Mouse (Mus musculus) cortical plate, adult 2 months (tissue): Measurements from ENCODE around the gene Elk4.

ENCODE experiments used
- CTCF ChIP-seq: fragments of 200-500 bp; IDR thresholded peaks from 2 replicates; pipeline ENCODE4 v1.5.1; 2011; ENCODE audit warnings: mild to moderate bottlenecking, control low read depth, low read length; ENCODE audit not compliant: insufficient read depth; ENCODE audit errors: extremely low read depth
- POLR2A ChIP-seq: fragments of 200-500 bp; IDR thresholded peaks from 2 replicates; pipeline ENCODE4 v1.6.1; 2011; ENCODE audit warnings: mild to moderate bottlenecking, low read length, control low read depth; ENCODE audit not compliant: insufficient read depth; ENCODE audit errors: extremely low read depth

DNA sequence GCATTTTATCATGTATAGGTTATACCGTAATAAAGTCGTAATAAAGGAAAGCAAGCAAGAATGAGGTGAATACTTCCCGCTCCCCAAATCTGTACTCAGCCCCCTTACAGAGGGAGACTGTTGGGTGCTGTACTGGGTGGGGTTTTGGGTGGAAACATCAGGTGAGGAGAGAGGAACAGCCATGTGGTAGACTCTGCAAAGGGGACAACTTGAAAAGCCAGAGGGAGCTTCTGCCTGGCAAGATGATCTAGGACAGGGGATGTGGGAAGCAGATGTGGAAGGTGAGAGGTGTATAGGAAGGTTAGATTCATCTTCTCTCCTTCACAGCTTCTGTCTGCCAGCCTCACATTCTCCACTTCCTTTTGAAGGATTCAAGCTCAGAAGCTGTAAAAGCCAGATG lies 63.3 kb downstream of the Elk4 start:
- no peak for TF ChIP-seq POLR2A
- TF ChIP-seq CTCF, result no peak
